Mouse (Mus musculus) kidney, adult 2 months (tissue): Measurements from ENCODE around the gene Zfp148. TPM values are rescaled to one million over a fixed set of nuclear protein-coding genes. Genes with fewer than 3 reads are reported as not detected.
"Not testable (repeated sequence)": the region's sequence is repeated elsewhere in the genome, so short reads cannot be mapped to it uniquely, and the experiment has no call there.

Experiments
- DNase-seq: peaks from one replicate; pipeline ENCODE4 v3.0.0; 2021
- H3K27ac ChIP-seq: fragments of 200-500 bp; 2 replicates; pipeline ENCODE4 v1.5.1; 2012; ENCODE audit warnings: low read depth, low read length, control low read depth, inconsistent platforms; ENCODE audit not compliant: insufficient read depth
- H3K27me3 ChIP-seq: fragments of 200-500 bp; replicated peaks from 2 replicates; pipeline ENCODE4 v1.6.1; 2012; ENCODE audit warnings: mild to moderate bottlenecking, moderate library complexity, low read length, inconsistent platforms; ENCODE audit not compliant: control insufficient read depth, insufficient read depth
- H3K36me3 ChIP-seq: fragments of 200-500 bp; 2 replicates; pipeline ENCODE4 v1.6.1; 2012; ENCODE audit warnings: mild to moderate bottlenecking, moderate library complexity, low read length, inconsistent platforms; ENCODE audit not compliant: control insufficient read depth, insufficient read depth
- H3K4me1 ChIP-seq: fragments of 200-500 bp; 2 replicates; pipeline ENCODE4 v1.6.1; 2011; ENCODE audit warnings: low read length; ENCODE audit not compliant: control insufficient read depth, insufficient read depth
- H3K4me3 ChIP-seq: fragments of 200-500 bp; 2 replicates; pipeline ENCODE4 v1.5.1; 2011; ENCODE audit warnings: mild to moderate bottlenecking, low read depth, low read length, control low read depth; ENCODE audit not compliant: insufficient read depth
- CTCF ChIP-seq: fragments of 200-500 bp; conservative IDR thresholded peaks from 2 replicates; pipeline ENCODE4 v1.5.1; 2011; ENCODE audit warnings: low read depth, mild to moderate bottlenecking, control low read depth, low read length, moderate library complexity, mixed read lengths; ENCODE audit not compliant: insufficient read depth, insufficient read length
- POLR2A ChIP-seq: fragments of 200-500 bp; IDR thresholded peaks from one replicate; pipeline ENCODE4 v1.6.1; 2011; ENCODE audit warnings: low read depth, low read length, control low read depth
- WGBS: fragments of 180-500 bp; shearing (Covaris S2); methylation state at CpG from one replicate; pipeline ENCODE4 v1.1.7; 2018; 5-methylcytosine and 5-hydroxymethylcytosine counted together
- polyA plus RNA-seq: library from polyadenylated mRNA; depleted of rRNA; stranded (reverse); fragments of >200 nt; gene quantifications from 2 replicates; pipeline ENCODE4 v1.2.3, GENCODE M21; 2012

The Zfp148 gene
- polyA plus RNA-seq, 1 experiment, result 9.8 TPM

DNA sequence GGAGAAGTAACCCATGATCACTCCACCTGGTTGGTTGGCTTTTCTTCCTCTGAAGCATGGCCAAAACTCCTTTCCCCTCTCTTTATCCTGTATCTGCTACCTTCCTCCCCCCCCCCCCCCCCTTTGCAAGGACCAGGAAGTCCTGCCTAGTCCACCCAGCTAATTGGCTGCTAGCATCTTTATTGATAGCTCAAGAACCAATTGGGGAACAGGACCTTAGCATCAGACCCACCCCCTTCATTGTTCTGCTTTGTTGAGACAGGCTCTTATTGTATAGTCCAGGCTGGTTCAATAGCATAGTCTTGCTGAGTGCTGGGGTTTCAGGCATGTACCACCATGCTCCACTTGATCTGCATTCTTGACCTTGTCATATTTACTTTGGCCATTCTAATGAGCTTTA, 99.3 kb downstream of the Zfp148 start:
- H3K27me3 ChIP-seq, result no peaks in the 10 kb centered on the region

DNA sequence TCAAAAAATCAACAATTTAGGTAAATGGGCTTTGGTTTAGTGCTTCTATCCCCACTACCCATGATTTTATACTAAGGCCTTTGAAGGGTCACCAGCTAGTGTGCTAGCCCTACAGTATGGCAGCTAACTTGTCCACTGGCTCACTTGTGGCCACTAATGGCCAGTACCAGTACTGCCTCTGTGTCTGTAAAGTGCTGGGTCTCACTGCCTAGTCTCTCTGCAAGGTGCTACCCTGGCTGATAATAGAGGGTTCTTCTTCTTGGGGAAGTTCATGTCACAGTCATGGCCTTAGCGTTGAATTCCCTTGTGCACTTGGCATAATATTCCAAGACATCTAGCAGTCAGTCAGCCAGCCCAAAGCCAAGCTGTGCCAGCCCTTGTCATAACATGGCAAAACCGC, 100.5 kb downstream of the Zfp148 start:
- peak; percentile 69 for TF ChIP-seq CTCF
- no peak for TF ChIP-seq POLR2A
- peak; percentile 47 for DNase-seq
- no peaks in the 10 kb centered on the region for H3K27me3 ChIP-seq
- no peak overlapping the region for H3K4me3 ChIP-seq
- 94% methylated on average over 2 of the region's 2 CpGs for WGBS
- H3K36me3 ChIP-seq, result no peaks in the 10 kb centered on the region; the same call in 1 of the 2 replicates
- no peak overlapping the region for H3K27ac ChIP-seq
- no peaks in the 10 kb centered on the region for H3K4me1 ChIP-seq

More for the DNA sequence above, 99.3 kb downstream of the Zfp148 start:
- H3K36me3 ChIP-seq, result peaks cover 3% of the 10 kb centered on the region
- H3K4me1 ChIP-seq, result no peaks in the 10 kb centered on the region
- TF ChIP-seq CTCF, result no peak
- no peak overlapping the region for H3K27ac ChIP-seq
- no peak overlapping the region for H3K4me3 ChIP-seq
- DNase-seq, result no peak

DNA sequence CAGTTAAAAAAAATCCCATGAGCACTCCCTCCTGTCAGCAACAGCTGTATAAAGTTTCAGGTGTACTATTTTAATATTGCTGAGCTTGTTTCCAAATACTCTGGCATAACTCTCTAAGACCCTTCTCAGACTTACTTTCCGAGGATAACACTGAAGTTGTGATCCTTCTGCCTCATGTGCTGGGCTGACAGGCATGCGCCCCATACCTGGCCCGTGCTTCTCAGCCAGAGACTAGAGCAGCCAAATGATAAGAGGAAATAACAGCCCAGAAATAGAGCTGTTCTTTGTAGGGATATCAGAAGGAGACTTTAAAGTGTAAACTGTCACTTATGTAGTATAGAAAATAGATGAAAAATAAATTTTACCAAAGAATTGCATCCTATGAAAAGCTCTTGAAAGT, 101.7 kb downstream of the Zfp148 start:
- WGBS, result 97% methylated on average over 3 of the region's 3 CpGs
- Histone ChIP-seq H3K4me3 (no peak overlapping the region), H3K4me1 (no peaks in the 10 kb centered on the region), H3K27ac (no peak overlapping the region), H3K27me3 (no peaks in the 10 kb centered on the region), H3K36me3 (no peaks in the 10 kb centered on the region; the same call in 1 of the 2 replicates)
- DNase-seq, result no peak
- TF ChIP-seq CTCF, result no peak

DNA sequence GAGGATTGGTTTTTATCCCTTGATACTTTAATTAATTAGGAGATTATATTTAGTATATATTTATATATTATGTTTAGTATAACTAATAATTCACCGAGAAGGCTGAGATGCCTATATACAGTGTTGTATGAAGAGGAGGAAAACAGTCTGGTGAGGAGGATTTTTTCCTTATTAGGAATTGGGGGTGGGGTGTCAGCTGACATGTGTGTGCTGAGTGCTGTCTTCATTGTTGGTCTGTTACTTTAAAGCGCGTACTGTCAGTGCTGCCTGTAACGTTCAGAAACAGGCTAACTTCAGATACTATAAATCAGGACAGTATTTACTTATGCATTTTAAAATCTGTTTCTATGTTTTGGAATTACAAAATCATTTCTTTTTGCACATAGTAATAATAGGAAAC, 107.1 kb downstream of the Zfp148 start:
- Histone ChIP-seq H3K27me3 (no peaks in the 10 kb centered on the region), H3K4me3 (no peak overlapping the region), H3K36me3 (no peaks in the 10 kb centered on the region; the same call in 1 of the 2 replicates), H3K27ac (no peak overlapping the region), H3K4me1 (no peaks in the 10 kb centered on the region)
- no peak for TF ChIP-seq CTCF
- WGBS, result 89% methylated on average over 4 of the region's 4 CpGs
- DNase-seq, result no peak

DNA sequence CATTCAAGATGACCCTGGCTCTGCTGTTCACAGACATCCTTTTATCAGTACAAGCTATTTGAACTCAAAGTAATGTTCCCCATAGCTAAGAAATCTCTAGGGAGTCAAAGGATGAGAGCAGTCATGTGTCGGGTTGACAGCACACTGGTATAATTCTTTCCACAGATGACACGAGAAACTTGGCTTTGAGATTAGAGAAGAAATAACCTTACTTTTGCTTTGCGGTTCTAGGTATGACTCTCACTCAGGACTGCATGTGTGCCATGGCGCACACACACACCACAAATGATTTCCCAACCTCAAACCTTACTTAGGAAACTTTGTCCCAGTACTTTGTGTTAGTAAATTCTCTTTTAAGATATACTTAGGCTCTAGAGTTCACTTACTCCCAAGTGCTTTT, 113.7 kb downstream of the Zfp148 start:
- Histone ChIP-seq H3K36me3 (peaks cover 3% of the 10 kb centered on the region), H3K4me3 (no peak overlapping the region), H3K27ac (no peak overlapping the region), H3K4me1 (no peaks in the 10 kb centered on the region), H3K27me3 (no peaks in the 10 kb centered on the region)
- 92% methylated on average over 4 of the region's 4 CpGs for WGBS
- no peak for DNase-seq
- no peak for TF ChIP-seq POLR2A
- no peak for TF ChIP-seq CTCF

- Histone ChIP-seq H3K4me3 (no peak overlapping the region), H3K27me3 (no peaks in the 10 kb centered on the region), H3K36me3 (no peaks in the 10 kb centered on the region), H3K4me1 (peaks cover 6% of the 10 kb centered on the region; the same call in 1 of the 2 replicates), H3K27ac (no peak overlapping the region)
- no peak for TF ChIP-seq CTCF
- no peak for TF ChIP-seq POLR2A
- DNase-seq, result no peak
- 90% methylated on average over 4 of the region's 4 CpGs for WGBS
Observed at GRCm38 (mm10) chr16:33508082-33508481, 127.4 kb downstream of the Zfp148 start.

GRCm38 (mm10) chr16:33509231-33509630, 128.6 kb downstream of the Zfp148 start:
- not testable (repeated sequence) for DNase-seq, H3K27me3 ChIP-seq, H3K36me3 ChIP-seq, H3K4me3 ChIP-seq, H3K4me1 ChIP-seq, H3K27ac ChIP-seq
- WGBS, result 70% methylated on average over 2 of the region's 2 CpGs

DNA sequence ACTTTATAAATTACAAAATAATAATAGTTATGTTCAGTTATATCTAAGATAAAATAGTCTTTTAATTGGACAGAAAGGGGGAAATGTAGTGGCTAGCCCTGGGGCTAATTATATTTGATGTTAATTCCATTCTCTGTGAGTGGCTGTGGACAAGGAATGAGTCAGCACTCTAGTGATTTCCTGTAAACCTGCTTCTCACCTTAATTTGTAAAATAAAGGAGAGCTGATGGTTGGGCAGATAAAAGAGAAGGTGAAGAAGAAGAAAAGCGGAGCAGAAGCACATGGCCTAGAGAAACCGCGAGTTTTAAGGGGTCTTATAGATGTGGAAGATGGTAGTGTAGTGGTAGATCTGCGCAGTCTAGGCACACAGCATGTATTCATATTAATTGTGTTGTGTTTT, 130.2 kb downstream of the Zfp148 start:
- WGBS, result 94% methylated on average over 4 of the region's 4 CpGs
- not testable (repeated sequence) for H3K4me3 ChIP-seq, DNase-seq, H3K36me3 ChIP-seq, H3K27ac ChIP-seq, H3K27me3 ChIP-seq, H3K4me1 ChIP-seq
